Mouse (Mus musculus) G1E (cell line): ENCODE measurements around the gene Ehmt2.

Experiments
- CTCF ChIP-seq: IDR thresholded peaks from 2 replicates; pipeline ENCODE4 v1.5.1; 2012; ENCODE audit warnings: low read depth, low read length, inconsistent platforms, mixed read lengths
- GATA1 ChIP-seq: IDR thresholded peaks from 2 replicates; pipeline ENCODE4 v1.6.1; 2012; ENCODE audit warnings: borderline replicate concordance, low read length, inconsistent platforms, mixed read lengths
- GATA2 ChIP-seq: IDR thresholded peaks from 2 replicates; pipeline ENCODE4 v1.6.1; 2012; ENCODE audit warnings: low read depth, low read length, inconsistent platforms, borderline replicate concordance
- POLR2AphosphoS5 ChIP-seq: IDR thresholded peaks from 2 replicates; pipeline ENCODE4 v1.6.1; 2012; ENCODE audit warnings: low read depth, low read length, inconsistent platforms; ENCODE audit not compliant: insufficient replicate concordance
- TAL1 ChIP-seq: conservative IDR thresholded peaks from 2 replicates; pipeline ENCODE4 v1.6.1; 2012; ENCODE audit warnings: low read depth, low read length, inconsistent platforms, mixed read lengths

- TF ChIP-seq GATA2 = no peak
- no peak for TF ChIP-seq POLR2AphosphoS5
- no peak for TF ChIP-seq CTCF
- no peak for TF ChIP-seq TAL1
- no peak for TF ChIP-seq GATA1
Observed at GRCm38 (mm10) chr17:34953258-34953657, 55.0 kb downstream of the Ehmt2 start.
